Mouse (Mus musculus) limb, embryonic 13.5 days (tissue): Measurements from ENCODE around the gene Kdm2a. TPM values are rescaled to one million over a fixed set of nuclear protein-coding genes. Genes with fewer than 3 reads are reported as not detected.

Experiments used
- polyA plus RNA-seq: library from polyadenylated mRNA; unstranded; fragments of >200 nt; fragmentation: Nextera tagmentation; extraction: Ambion mirVana; gene quantifications from 2 replicates; pipeline ENCODE4 v1.2.1, GENCODE M21; 2015

The Kdm2a gene
- polyA plus RNA-seq, 1 experiment from 2014 or later: 53.9 TPM

Other genes with a start within 250 kb of the Kdm2a start
- gene Coro1b, start 249.7 kb downstream of the Kdm2a start, polyA plus RNA-seq: 137 and 146 TPM in 2 replicates
- 2.7 and 3.6 TPM in 2 replicates for gene Ptprcap, start 244.7 kb downstream of the Kdm2a start, polyA plus RNA-seq
- gene Rps6kb2, start 234.9 kb downstream of the Kdm2a start, polyA plus RNA-seq: 63.9 and 65.7 TPM in 2 replicates
- 2.2 and 2.5 TPM in 2 replicates for gene Carns1, start 222.8 kb downstream of the Kdm2a start, polyA plus RNA-seq
- gene Tbc1d10c, start 207.0 kb downstream of the Kdm2a start, polyA plus RNA-seq: 1.3 and 2.7 TPM in 2 replicates
- gene Ppp1ca, start 206.2 kb downstream of the Kdm2a start, polyA plus RNA-seq: 817 and 858 TPM in 2 replicates
- 36.2 and 38.1 TPM in 2 replicates for gene Rad9a, start 196.6 kb downstream of the Kdm2a start, polyA plus RNA-seq
- gene Clcf1, start 184.0 kb downstream of the Kdm2a start, polyA plus RNA-seq: 9.0 and 10.0 TPM in 2 replicates
- gene AC109138.7, start 183.9 kb downstream of the Kdm2a start, polyA plus RNA-seq: not detected in 2 replicates
- gene Pold4, start 166.4 kb downstream of the Kdm2a start, polyA plus RNA-seq: 17.6 and 21.4 TPM in 2 replicates
- 15.7 and 16.0 TPM in 2 replicates for gene Ssh3, start 129.1 kb downstream of the Kdm2a start, polyA plus RNA-seq
- gene Ankrd13d, start 115.1 kb downstream of the Kdm2a start, polyA plus RNA-seq: 13.6 and 14.7 TPM in 2 replicates
- 16.5 and 18.5 TPM in 2 replicates for gene Grk2, start 92.1 kb downstream of the Kdm2a start, polyA plus RNA-seq
- gene Rhod, start 41.1 kb upstream of the Kdm2a start, polyA plus RNA-seq: 51.2 and 53.9 TPM in 2 replicates
- 0.69 and 1.1 TPM in 2 replicates for gene Syt12, start 79.2 kb upstream of the Kdm2a start, polyA plus RNA-seq
- gene 2010003K11Rik, start 100.3 kb upstream of the Kdm2a start, polyA plus RNA-seq: not detected in 2 replicates
- gene Pcx, start 112.2 kb upstream of the Kdm2a start, polyA plus RNA-seq: 22.1 and 22.8 TPM in 2 replicates
- gene Lrfn4, start 217.4 kb upstream of the Kdm2a start, polyA plus RNA-seq: 6.2 and 6.4 TPM in 2 replicates
- 65.2 and 66.7 TPM in 2 replicates for gene Rce1, start 227.4 kb upstream of the Kdm2a start, polyA plus RNA-seq